Mouse (Mus musculus): ENCODE results near the gene Pde6d.
A peak's percentile ranks its signal among the peaks of the same experiment; 100 is the strongest.
"Not testable (repeated sequence)": the region's sequence is repeated elsewhere in the genome, so short reads cannot be mapped to it uniquely, and the experiment has no call there.

Gene Pde6d

DNA sequence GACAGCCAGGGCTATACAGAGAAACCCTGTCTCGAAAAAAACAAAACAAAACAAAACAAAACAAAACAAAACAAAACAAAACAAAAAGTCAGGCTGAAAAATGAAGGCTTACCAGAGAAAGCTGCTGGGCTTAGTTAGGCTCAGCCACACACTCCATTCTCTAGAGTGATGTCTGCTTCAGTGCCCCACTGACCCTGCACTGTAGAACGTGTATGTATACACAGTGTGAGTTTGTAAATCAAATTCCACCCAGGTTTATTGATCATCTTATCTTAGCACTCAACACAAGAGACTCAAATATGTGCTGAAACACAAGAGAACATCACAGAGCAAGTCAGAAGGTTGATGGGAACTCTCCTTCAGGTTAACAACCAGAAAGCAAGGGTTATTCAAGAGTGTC lies 14.0 kb downstream of the Pde6d start:
- no peak for DNase-seq (ENCODE audit: low read depth)

DNA sequence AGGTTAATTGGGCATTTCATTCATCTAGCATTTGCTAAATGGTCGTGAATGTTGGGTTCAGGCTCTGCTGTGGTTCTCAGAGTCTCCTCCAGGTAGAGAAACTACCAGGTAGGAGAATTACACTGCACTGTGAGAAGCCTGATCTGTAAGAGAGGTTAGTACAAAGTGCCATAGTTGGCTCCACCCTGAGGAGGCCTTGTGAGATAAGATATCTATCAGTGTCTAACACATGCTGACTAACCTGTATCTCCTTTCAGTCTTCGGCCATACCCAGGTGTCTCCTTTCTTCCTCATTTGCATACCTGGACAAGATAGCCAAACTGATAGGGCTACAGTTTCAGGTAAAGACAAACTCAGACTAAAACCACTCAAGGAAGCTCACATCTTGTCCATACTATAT lies 19.8 kb downstream of the Pde6d start:
- DNase-seq (ENCODE audit: low read depth): no peak

DNA sequence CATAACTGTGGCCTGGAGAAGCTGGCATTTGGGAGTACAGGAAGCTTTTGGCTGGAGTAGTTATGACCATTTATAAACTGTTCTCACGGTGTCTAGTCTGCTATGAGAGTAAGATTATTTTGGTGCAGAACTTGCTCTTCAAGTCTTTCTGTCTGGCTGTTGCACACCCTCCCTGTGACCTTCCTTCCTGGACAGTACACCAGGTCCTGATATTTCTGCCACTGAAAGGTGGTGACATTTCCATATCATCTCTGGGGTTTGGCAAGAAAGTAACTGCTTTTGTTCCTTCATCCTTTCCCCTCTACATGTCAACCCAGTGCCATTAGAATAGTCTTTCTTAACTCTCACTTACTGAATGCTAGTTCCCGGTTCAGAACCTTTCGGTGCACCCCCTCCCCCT lies 23.2 kb downstream of the Pde6d start:
- DNase-seq (ENCODE audit: low read depth): no peak

DNA sequence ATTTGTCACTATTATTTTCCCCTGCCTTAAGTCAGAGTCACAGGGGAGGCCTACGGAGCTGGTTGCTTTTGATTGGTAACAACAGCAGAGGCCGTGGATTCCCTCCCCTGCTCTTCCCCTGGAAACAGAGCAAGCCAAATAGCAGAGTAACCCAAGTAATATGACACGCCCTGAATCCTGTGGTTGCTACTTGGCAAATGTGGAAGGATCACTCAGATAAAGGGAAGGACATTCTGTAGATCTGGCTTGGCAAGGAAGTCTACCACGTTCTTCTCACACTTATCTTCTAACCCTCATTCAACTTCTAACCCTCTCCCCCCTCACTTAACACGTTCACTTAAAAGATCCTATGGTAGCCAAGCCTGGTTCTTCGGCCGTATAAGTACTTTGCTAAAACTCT lies 24.6 kb downstream of the Pde6d start:
- DNase-seq (ENCODE audit: low read depth): peak; percentile 64

DNA sequence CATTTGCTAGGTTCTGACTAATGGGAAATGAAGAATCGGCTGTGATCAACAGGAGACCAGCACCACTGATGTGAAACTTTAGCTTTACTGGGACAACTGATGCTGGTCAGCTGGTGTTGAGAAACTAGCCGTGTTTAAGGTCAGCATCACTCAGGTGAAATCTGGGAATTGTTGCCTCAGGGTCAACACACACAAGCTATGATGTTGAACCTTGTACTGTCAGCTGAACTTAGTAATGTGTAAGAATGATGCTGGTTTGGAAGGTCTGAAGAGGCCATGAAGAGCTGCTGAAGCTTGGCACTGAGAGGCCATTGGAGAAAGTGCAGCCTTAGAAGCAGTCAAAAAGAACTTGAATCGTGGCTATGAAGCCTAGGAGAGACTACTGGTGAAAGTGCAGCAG lies 26.8 kb downstream of the Pde6d start:
- DNase-seq (ENCODE audit: low read depth): no peak

DNA sequence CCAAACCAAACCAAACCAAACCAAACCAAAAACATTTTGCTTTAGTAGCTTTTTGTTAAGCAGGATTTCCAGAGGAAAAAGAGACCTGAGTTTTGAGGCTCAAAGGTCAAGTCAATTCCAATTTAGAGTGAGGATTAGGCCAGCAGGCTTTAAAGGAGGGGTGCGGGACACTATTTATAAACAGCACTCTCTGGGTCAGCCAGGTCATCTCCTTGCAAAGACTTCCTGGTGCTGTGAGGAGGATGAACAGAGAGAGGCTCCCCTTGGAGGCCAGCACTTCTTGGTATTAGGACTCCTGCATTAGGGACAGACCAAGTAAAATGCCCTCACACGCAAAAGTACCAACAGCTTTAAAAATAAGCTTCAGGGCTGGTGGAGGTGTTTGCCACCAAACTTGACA lies 30.6 kb downstream of the Pde6d start:
- DNase-seq (ENCODE audit: low read depth): no peak

DNA sequence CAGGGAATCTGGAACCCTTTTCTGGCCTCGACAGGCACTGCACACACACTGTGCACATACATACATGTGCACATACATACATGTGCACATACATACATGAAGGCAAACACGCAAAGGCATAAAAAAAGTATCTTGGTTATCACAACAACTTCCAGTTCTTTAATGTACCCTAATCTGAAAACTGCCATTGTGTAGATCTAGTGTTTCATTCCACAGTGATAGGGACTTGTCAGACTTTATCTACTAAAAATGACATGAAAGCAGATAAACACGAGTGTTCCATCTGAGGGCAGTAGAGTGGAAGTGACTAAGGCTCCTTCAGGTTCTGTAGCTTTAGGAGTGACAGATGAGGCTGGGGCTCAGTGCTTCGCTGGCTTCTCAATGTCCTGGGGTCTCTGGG lies 31.1 kb downstream of the Pde6d start:
- no peak for DNase-seq (ENCODE audit: low read depth)

DNA sequence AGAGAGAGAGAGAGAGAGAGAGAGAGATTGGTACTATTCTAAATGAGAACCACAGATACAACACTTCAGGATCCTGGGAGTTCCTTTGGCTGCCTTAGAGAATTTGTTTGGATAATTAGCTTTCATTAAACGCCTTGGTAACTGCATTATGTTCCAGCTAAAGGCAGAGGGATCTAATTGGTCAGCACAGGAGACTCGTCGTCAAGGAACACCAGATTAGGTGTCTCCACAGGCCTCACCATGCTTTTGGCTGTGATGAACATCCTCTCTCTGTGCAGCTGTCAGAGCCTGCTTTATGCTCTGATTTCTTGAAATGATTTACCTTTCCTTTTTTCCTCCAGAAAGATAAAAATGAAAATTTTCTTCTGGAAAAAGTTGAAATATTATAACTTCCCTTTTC lies 35.6 kb downstream of the Pde6d start:
- no peak for DNase-seq (ENCODE audit: low read depth)

DNA sequence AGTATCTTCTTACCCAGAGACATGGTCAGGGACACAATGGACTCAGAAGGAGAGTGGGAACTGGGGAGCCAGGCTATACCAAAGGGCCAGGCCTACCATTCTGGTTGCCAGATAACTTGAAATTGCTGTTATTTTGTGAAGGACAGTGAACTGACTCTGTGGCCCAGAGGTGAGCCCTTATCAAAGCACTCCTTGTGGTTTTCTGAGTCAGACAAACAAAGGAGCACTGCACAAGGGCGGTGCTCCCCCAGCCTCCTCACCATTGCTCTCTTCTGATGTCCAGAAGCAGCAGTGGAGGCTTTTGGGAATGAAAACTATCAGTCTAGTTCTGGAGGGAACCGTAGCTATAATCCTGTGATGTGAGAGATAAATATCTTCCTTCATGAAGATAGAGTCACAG lies 39.8 kb downstream of the Pde6d start:
- DNase-seq (ENCODE audit: low read depth): no peak

DNA sequence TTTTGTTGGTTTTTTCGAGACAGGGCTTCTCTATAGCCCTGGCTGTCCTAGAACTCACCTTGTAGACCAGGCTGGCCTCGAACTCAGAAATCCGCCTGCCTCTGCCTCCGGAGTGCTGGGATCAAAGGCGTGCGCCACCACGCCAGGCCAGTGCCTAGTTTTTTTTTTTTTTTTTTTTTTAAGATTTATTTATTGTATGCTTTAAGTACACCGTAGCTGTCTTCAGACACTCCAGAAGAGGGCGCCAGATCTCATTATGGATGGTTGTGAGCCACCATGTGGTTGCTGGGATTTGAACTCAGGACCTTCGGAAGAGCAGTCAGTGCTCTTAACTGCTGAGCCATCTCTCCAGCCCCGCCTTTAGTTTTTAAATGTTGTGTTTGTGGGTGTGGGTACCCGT lies 42.8 kb downstream of the Pde6d start:
- not testable (repeated sequence) for DNase-seq (ENCODE audit: low read depth)

DNA sequence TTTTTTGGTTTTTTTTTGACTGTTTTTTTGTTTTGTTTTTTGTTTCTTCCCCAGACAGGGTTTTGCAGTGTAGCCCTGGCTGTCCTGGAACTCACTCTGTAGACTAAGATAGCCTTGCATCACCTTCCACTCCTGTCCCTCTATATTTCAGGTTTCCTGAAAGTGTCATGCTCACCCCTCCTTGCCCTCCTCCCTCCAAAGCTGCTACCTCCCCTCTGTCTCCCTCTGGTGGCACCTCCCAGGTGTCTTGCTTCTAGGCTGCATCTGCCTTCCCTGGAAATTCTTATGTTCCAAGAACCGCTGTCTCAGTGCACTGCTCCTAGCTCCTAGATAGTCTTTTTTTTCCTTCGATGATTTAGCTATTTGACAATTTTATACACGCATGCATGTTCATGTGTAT lies 44.0 kb downstream of the Pde6d start:
- no peak for DNase-seq (ENCODE audit: low read depth)

DNA sequence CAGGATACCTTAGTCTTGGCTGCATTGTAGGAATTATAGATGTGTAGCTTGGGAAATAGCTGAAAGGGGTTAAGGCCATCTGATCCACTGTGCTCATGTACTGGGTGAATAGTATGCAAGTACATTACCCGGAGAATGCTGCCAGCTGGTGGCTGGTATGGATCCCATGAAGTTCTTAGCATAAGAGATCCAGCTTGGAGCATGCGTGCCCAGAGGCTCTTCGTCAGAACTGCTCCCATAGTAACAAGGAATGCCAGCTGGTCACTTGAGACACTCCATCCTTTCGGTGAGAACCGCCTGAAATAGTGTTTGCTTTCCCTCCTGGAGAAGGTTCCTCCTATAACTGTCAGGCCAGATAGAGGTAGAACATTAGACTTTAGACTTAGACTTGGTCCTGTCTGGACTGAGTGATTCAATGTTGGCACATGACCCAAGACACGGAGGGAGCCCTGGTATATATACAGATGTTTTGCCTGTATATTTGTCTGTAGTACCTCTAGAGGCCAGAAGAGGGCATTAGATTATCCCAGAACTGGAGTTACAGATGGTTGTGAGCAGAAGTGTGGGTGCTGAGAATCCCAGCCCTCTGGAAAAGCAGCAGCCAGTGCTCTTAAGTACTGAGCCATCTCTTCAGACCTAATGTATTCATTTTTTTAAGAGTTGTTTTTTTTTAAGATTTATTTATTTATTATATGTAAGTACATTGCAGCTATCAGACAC lies 48.9 kb downstream of the Pde6d start:
- DNase-seq (ENCODE audit: low read depth): no peak

DNA sequence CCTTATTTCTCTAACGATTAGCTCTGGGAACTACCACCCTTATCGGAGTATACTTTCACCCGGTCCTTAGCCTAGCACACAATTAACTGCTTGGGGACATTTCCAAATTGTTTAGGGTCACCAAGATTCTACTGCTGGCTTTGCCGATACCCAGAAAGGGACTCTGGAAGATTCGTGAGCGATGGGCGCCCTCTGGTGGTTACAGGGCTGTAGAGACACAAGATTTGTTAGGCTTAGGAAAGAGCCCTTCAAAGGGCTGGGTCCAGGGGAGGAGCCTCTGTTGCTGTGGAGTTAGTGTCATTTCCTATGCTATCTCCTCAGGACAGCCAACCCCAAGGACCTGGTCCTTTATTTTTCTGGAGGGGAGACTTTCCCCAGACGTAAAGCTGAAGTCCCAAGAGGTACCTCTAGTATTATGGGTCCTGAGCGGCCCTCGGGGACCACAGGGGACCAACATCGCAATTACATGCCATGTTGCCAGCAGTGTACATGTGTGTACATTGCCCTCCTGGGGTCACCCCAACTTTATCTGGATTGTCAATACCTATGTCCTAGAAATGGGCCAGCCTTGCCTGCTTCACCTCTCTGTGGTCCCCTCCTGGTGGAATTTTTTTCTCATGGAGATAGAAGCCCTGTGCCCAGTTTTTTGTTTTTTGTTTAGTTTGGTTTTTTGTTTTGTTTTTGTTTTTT lies 49.9 kb downstream of the Pde6d start:
- peak; percentile 99 for DNase-seq (ENCODE audit: low read depth)

DNA sequence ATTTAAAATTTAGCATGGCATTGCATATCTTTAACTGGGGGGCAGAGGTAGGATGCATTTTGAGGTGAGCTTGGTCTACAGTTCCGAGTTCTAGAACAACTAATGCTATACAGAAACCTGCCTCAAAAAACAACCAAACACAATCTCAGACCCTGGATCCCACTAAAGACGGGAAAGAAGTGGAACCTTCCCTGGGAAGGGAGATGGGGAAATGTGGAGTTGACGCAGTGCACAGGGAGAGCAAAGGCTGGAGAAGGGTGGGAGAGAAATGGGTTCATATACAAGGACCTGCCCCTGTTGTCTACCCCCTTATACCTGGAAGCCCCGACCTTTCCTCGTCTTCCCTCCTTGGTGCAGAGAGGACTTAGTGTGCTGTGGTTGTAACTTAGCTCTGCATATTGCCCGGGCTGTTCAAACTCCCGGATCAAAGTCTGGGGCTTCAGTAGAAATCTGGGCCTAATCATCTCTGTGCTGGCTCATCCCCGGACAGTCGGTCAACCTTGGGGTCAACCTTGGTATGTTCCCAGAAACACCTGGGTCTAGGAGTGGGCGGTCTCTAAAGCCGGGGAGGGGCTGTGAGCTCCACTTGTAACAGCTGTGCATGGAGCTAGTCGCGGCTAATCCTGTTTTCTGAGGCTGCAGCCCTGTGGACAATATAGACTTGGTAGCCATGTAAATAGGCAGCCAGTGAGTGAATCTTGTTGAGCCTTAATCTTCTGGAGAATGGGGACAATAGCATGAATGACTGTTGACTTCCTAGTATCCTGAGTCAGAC lies 50.7 kb downstream of the Pde6d start:
- DNase-seq (ENCODE audit: low read depth): peak; percentile 50

DNA sequence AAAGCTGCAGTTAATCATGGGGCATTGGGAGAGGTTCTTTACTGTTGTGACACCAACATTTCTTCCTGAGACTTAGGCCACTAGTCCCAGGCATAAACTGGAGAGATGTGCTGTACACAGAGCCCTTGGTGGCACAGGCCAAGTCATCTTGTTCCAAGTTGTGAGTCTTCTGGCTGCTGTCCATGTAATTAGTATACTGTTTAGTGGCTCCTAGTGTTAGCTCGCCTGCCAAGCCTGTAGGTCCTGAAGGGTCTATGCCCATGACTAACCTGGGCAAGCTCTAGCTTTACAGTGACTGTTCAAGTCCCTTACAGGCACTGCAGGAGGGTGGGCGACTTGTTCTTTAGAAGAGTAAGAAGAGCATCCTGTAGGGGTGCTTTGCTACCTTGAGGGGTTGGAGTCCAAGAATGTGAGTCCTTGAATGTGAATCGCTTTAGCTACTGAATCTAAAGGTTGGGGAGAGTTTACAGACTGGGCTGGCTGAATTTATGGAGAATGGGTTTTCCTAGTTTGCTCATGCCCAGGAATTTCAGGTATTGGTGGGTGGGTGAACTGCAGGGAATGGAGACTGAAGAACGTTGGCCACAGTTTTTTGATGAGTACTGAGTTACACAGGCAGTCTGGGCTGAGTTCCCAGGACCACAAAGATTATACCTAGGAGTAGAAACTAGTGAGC lies 51.4 kb downstream of the Pde6d start:
- DNase-seq (ENCODE audit: low read depth): peak; percentile 40

DNA sequence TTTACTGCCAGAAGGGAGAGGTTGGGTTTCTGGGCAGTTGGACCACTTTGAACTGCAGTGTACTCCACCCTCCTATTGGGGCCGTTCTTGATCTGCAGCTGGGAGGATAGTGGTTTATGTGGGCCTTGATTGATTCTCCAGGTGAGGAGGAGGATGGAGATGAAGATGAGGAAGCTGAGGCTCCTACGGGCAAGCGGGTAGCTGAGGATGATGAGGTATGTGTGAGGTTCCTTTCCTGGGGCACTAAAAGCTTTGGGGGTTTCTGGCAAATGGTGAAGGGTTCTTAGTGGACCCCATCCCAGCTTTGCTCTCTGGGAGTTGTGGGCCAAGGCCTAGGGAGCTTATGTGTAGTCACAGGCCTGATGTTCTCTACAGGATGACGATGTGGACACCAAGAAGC lies 52.8 kb downstream of the Pde6d start:
- no peak for DNase-seq (ENCODE audit: low read depth)

DNA sequence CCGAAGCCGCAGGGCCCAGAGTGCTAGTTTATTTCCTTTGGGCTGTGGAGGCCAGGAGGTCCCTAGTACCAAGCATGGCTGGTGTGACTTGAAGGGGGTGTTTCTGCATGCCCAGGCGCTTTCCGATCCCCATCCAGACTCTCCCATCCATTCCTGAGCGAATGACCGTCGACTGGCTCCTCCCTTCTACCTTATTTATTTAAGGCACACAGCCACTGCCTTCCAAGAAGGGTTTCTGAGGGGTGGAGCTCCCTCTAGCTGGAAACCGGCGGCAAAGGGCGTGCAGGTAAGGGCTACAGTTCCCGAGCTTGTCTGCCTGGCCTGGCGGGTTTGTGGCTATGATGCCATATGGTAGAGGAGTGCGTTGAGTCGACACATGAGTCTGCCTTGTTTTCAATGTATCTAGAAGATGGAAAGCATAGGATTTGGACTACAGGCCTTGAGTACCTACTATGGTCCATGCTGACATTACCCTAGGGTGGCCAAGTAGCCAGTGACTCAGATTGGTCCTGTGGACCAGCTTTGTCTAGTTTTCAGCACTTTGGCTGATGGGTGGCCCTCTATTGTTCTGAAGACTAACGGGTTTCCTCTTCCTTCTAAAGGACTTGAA lies 53.8 kb downstream of the Pde6d start:
- peak; percentile 50 for DNase-seq (ENCODE audit: low read depth)

DNA sequence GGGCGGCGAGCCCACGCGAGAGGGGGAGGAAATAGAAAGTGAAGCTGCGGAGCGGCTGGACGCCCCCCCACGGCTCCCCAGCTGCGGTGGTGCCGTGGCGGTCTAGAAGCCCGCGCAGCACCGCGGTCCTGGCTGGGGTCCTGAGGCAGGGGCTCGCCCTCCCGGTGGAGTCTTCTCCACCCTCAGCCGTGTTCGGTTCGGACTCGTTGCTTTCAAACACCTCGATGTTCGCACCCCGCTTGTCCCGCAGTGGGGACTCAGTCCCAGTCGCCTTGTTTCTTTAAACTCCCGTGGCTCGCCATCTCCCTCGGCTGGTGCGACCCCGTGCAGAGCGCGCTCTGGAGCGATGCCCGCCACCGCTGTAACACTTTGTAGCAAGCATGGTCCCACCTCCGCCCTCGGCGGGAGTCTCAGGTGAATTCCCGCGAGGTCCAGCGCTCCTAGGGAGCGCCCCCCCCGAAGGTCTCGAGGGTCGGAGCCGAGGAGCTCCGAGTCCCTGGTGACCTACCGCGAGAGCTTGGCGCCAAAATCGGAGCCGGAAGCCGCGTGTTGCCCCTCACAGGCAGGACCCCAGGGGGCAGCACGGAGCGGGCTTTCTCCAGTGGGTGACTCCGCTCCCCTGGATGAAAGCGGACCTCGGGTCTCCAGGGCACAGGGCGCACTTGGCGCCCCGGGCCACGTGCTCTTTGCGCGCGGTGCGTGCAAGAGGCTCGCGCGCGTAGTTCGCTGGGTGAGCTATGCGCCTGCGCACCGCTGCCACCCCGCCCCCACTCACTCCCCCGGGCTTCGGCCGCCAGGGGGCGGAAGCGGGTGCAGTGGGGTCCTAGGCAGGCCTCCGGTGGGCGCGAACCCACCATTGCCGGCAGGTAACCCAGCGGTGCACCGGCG lies 54.6 kb downstream of the Pde6d start:
- no peak for DNase-seq (ENCODE audit: low read depth)

DNA sequence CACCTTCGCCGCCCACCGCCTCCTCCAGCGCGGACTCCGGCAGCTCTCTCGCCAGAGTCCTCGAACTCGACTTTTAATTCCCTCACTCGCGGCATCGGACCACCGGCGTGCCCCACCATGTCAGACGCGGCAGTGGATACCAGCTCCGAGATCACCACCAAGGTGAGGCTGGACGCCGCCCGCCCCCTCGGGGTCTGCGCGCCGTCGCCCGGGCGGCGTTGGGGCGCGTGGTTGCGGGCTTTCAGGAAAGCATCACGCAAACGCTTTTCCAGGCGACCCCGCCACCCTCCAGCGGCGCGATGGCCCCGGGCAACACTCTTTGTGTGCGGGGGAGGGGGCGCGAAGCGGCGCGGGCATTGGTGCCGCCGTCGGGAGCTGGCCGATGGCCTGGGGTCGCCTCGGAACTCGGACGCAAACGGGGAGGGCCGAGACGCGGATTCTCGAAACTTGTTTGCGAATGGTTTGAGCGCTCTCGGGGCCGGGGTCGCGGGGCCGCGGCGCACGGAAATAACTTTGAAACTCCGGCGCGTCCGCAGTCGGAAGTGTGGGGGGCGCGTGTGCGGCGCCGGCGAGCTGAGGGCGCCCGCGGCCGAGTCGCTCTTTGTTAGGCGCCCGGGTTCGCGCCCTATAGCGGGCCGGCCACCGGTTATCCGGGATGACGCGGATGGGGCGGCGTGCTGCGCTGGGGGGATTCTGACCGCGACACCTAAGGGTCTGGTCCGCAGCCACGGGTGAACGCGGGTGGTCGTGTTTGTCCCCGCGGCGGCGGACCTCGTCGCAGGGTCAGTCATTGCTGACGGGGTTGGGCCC lies 55.4 kb downstream of the Pde6d start:
- no peak for DNase-seq (ENCODE audit: low read depth)

DNA sequence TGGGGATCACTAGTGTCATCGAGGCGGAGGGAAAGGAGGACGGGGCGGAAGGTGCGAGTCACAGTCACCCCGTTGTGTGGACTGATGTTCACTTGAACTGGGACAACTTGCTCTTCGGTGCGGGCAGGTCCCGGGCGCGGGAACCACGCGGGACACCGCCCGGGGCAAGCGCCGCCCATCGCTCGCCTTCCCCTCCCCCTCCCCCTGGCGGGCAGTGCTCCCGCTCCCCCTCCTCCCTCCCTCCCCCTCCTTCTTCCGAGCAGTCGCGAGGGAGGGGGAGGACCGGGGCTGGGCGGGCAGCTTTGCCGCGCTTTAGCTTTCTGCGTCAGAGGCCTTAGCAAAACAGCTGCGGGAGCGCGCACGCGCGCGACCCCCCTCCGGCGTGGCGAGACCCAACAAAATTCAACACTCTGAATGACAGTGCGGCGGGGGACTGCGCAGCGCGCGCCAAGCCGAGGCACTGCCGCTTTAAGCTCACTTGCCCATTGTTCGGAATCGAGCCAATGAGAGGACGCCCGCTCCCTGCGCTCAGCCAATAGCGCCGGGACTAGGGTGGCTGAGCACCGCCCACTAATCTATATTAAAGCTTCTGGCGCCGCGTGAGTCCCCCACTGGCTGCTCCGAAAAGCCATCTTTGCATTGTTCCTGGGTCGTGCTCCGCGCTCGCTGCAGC lies 56.2 kb downstream of the Pde6d start, which contains the start of gene Ptma:
Gene Ptma, plus strand, starts transcription at position 611 of the 673 bp plus-strand sequence.
- peak; percentile 94 for DNase-seq (ENCODE audit: low read depth)
